Mouse (Mus musculus): Measurements from ENCODE around the gene Mcat. TPM values are rescaled to one million over a fixed set of nuclear protein-coding genes. Genes with fewer than 3 reads are reported as not detected.

Gene Mcat
- total and polyA plus RNA-seq, 3 experiments = 28.4 to 41.6 (median 41.2) TPM

GRCm38 (mm10) chr15:83566006-83566405 is 2.4 kb upstream of the Mcat start:
- Histone ChIP-seq H3K9ac (ENCODE audit: insufficient read depth, low read depth) (no peak overlapping the region), H3K4me1 (ENCODE audit: control insufficient read depth in 1 of 2, insufficient read depth in 2 of 2) (peaks cover 5 to 48% of the 10 kb centered on the region in 2 experiments), H3K4me3 (replicated peaks in 1 of 3; ENCODE audit: low read depth in 2 of 3, low read length in 2 of 3, poor library complexity in 1 of 3) (no peak overlapping the region), H3K79me2 (replicated peaks; ENCODE audit: control insufficient read depth, extremely low read depth, insufficient read depth, poor library complexity, severe bottlenecking) (no peaks in the 10 kb centered on the region), H3K9me3 (replicated peaks; ENCODE audit: low read length) (no peaks in the 10 kb centered on the region), H3K4me2 (ENCODE audit: insufficient read depth, low read depth, poor library complexity, severe bottlenecking) (no peak overlapping the region), H3K36me3 (replicated peaks in 1 of 2; ENCODE audit: control insufficient read depth in 1 of 2, insufficient read depth in 1 of 2, low read length in 1 of 2) (peaks cover 0 to 1% of the 10 kb centered on the region in 2 experiments), H3K27me3 (replicated peaks) (no peaks in the 10 kb centered on the region), H3K27ac (ENCODE audit: insufficient read depth, low read depth) (no peak overlapping the region)
- no peak for DNase-seq (ENCODE audit: extremely low read depth)
- dilution Hi-C loops (cut with MboI; ENCODE audit: extremely low pct_ligation_motif_present, extremely low pct_unique_long_range_greater_than_20kb, low sequenced_read_pairs) = no loop called here
- TF ChIP-seq NELFE (IDR thresholded peaks at IDR 0.05; ENCODE audit: low read depth, low read length) (no peak), MAFK (IDR thresholded peaks at IDR 0.05; ENCODE audit: insufficient replicate concordance, low read length) (no peak), RCOR1 (conservative IDR thresholded peaks at IDR 0.05; ENCODE audit: low read depth, low read length) (no peak), MAZ (IDR thresholded peaks at IDR 0.05; ENCODE audit: low read depth, low read length) (no peak), PAX5 (IDR thresholded peaks at IDR 0.05; ENCODE audit: low read length) (no peak), CHD2 (IDR thresholded peaks at IDR 0.05; ENCODE audit: low read length) (no peak), JUND (conservative IDR thresholded peaks at IDR 0.05; ENCODE audit: low read depth, low read length) (no peak), MAX (IDR thresholded peaks at IDR 0.05; ENCODE audit: low read length) (no peak), USF1 (IDR thresholded peaks at IDR 0.05; ENCODE audit: low read depth, low read length) (no peak), KAT2A (IDR thresholded peaks at IDR 0.05; ENCODE audit: insufficient replicate concordance, low read length) (no peak), MEF2A (IDR thresholded peaks at IDR 0.05; ENCODE audit: borderline replicate concordance, low read depth, low read length) (no peak), ZMIZ1 (IDR thresholded peaks at IDR 0.05; ENCODE audit: low read depth, low read length) (no peak), EP300 (IDR thresholded peaks at IDR 0.05; ENCODE audit: low read length) (no peak), TBP (conservative IDR thresholded peaks at IDR 0.05; ENCODE audit: low read depth, low read length) (no peak), POLR2A (IDR thresholded peaks at IDR 0.05; ENCODE audit: low read depth, low read length) (no peak)
- in situ Hi-C loops (cut with MboI; ENCODE audit: low pct_ligation_motif_present, low pct_unique_long_range_greater_than_20kb, low sequenced_read_pairs) = no loop called here

DNA sequence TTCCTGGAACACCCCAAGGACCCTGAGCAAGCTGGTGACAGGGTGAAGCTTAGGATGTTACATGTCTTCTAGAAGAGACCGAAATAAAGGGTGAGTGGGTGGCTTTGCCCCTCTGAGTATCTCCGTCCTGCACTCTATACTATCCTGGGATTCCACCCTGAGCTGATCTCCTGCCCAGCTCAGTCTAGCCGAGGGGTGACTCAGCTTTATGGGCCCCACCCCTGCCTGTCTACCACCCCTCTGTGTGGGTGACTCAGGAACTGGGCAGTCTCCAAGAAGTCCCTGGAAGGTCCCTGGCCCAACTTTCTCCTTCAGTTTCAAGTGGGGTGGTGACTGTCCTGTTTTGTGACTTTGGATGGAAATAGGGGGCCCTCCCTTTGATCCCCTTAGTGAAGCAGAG is 1.8 kb upstream of the Mcat start:
- Histone ChIP-seq H3K4me3 (replicated peaks in 1 of 3; ENCODE audit: low read depth in 2 of 3, low read length in 2 of 3, poor library complexity in 1 of 3) (no peak overlapping the region), H3K27ac (ENCODE audit: insufficient read depth, low read depth) (no peak overlapping the region)
- in situ Hi-C loops (cut with MboI; ENCODE audit: low pct_ligation_motif_present, low pct_unique_long_range_greater_than_20kb, low sequenced_read_pairs) = no loop called here

More for the DNA sequence above, 1.8 kb upstream of the Mcat start:
- peaks cover 5 to 46% of the 10 kb centered on the region in 2 experiments for H3K4me1 ChIP-seq (ENCODE audit: control insufficient read depth in 1 of 2, insufficient read depth in 2 of 2)
- H3K4me2 ChIP-seq (ENCODE audit: insufficient read depth, low read depth, poor library complexity, severe bottlenecking) = no peak overlapping the region
- no peaks in the 10 kb centered on the region for H3K9me3 ChIP-seq (replicated peaks; ENCODE audit: low read length)
- H3K36me3 ChIP-seq (replicated peaks in 1 of 2; ENCODE audit: control insufficient read depth in 1 of 2, insufficient read depth in 1 of 2, low read length in 1 of 2) = no peaks in the 10 kb centered on the region
- dilution Hi-C loops (cut with MboI; ENCODE audit: extremely low pct_ligation_motif_present, extremely low pct_unique_long_range_greater_than_20kb, low sequenced_read_pairs) = no loop called here
- H3K79me2 ChIP-seq (replicated peaks; ENCODE audit: control insufficient read depth, extremely low read depth, insufficient read depth, poor library complexity, severe bottlenecking) = no peaks in the 10 kb centered on the region
- no peaks in the 10 kb centered on the region for H3K27me3 ChIP-seq (replicated peaks)
- H3K9ac ChIP-seq (ENCODE audit: insufficient read depth, low read depth) = no peak overlapping the region
- DNase-seq (ENCODE audit: extremely low read depth) = no peak
- TF ChIP-seq UBTF (IDR thresholded peaks at IDR 0.05; ENCODE audit: low read depth, low read length) (no peak), RAD21 (IDR thresholded peaks at IDR 0.05; ENCODE audit: low read depth, low read length) (no peak), KAT2A (IDR thresholded peaks at IDR 0.05; ENCODE audit: insufficient replicate concordance, low read length) (no peak), JUND (conservative IDR thresholded peaks at IDR 0.05; ENCODE audit: low read depth, low read length) (no peak), CHD1 (IDR thresholded peaks at IDR 0.05; ENCODE audit: low read depth, low read length) (no peak), MAZ (IDR thresholded peaks at IDR 0.05; ENCODE audit: low read depth, low read length) (no peak)
